Mouse (Mus musculus): ENCODE data around the gene Heatr9.

- TF ChIP-seq RAD21 (IDR thresholded peaks at IDR 0.05; ENCODE audit: low read depth, low read length) (no peak), POLR2A (IDR thresholded peaks at IDR 0.05; ENCODE audit: low read depth, low read length) (no peak), ZNF384 (IDR thresholded peaks at IDR 0.05; ENCODE audit: low read depth, low read length) (no peak), CHD1 (IDR thresholded peaks at IDR 0.05; ENCODE audit: low read depth, low read length) (no peak), CTCF (conservative IDR thresholded peaks at IDR 0.05 in 1 of 2, IDR thresholded peaks at IDR 0.05 in 1 of 2; ENCODE audit: low read depth in 2 of 2, low read length in 2 of 2) (no peak), CHD2 (IDR thresholded peaks at IDR 0.05; ENCODE audit: low read length) (no peak; the same call in 1 of the 2 replicates), EP300 (IDR thresholded peaks at IDR 0.05; ENCODE audit: low read length) (no peak), TCF12 (IDR thresholded peaks at IDR 0.05; ENCODE audit: low read depth, low read length) (no peak), GABPA (IDR thresholded peaks at IDR 0.05; ENCODE audit: insufficient replicate concordance, low read depth, low read length) (no peak), MEF2A (IDR thresholded peaks at IDR 0.05; ENCODE audit: borderline replicate concordance, low read depth, low read length) (no peak), MAX (IDR thresholded peaks at IDR 0.05; ENCODE audit: low read length) (peak; percentile 3; the same call in 1 of the 2 replicates), USF2 (conservative IDR thresholded peaks at IDR 0.05; ENCODE audit: low read depth, low read length) (no peak)
These were observed 12.2 kb upstream of the Heatr9 start for GRCm38 (mm10) chr11:83534143-83534542.

All from CH12.LX (cell line).